Mouse (Mus musculus): ENCODE data around the gene Zfp335.
"Not testable (repeated sequence)": the region's sequence is repeated elsewhere in the genome, so short reads cannot be mapped to it uniquely, and the experiment has no call there.

The Zfp335 gene

GRCm38 (mm10) chr2:164871602-164872303, 39.8 kb downstream of the Zfp335 start:
- no peak for DNase-seq (ENCODE audit: low read depth, low spot score)

- DNase-seq (ENCODE audit: low read depth, low spot score) = no peak
Measured at GRCm38 (mm10) chr2:164868491-164868890, 43.1 kb downstream of the Zfp335 start.

GRCm38 (mm10) chr2:164867566-164867965, 44.0 kb downstream of the Zfp335 start:
- DNase-seq (ENCODE audit: low read depth, low spot score) = no peak

- DNase-seq (ENCODE audit: low read depth, low spot score) = peak; percentile 57
Measured at GRCm38 (mm10) chr2:164866741-164867551, 44.6 kb downstream of the Zfp335 start.

- DNase-seq (ENCODE audit: low read depth, low spot score) = no peak
Measured at GRCm38 (mm10) chr2:164864593-164864992, 47.0 kb downstream of the Zfp335 start.

- not testable (repeated sequence) for DNase-seq (ENCODE audit: low read depth, low spot score)
Measured at GRCm38 (mm10) chr2:164863411-164863810, 48.1 kb downstream of the Zfp335 start.

GRCm38 (mm10) chr2:164862179-164862861, 49.2 kb downstream of the Zfp335 start:
- DNase-seq (ENCODE audit: low read depth, low spot score) = no peak

GRCm38 (mm10) chr2:164861094-164861493, 50.5 kb downstream of the Zfp335 start:
- DNase-seq (ENCODE audit: low read depth, low spot score) = no peak

GRCm38 (mm10) chr2:164859640-164860432, 51.7 kb downstream of the Zfp335 start:
- DNase-seq (ENCODE audit: low read depth, low spot score) = no peak

GRCm38 (mm10) chr2:164859155-164859554, 52.4 kb downstream of the Zfp335 start:
- DNase-seq (ENCODE audit: low read depth, low spot score) = no peak

GRCm38 (mm10) chr2:164857842-164858553, 53.6 kb downstream of the Zfp335 start:
- no peak for DNase-seq (ENCODE audit: low read depth, low spot score)

- DNase-seq (ENCODE audit: low read depth, low spot score) = no peak
Measured at GRCm38 (mm10) chr2:164857101-164857821, 54.3 kb downstream of the Zfp335 start, which contains the start of gene Pltp. Gene Pltp, minus strand, starts transcription at chr2:164857711.

GRCm38 (mm10) chr2:164856309-164857100, 55.1 kb downstream of the Zfp335 start:
- DNase-seq (ENCODE audit: low read depth, low spot score) = no peak

- DNase-seq (ENCODE audit: low read depth, low spot score) = not testable (repeated sequence)
Measured at GRCm38 (mm10) chr2:164855572-164855971, 56.0 kb downstream of the Zfp335 start.

- DNase-seq (ENCODE audit: low read depth, low spot score) = no peak
Measured at GRCm38 (mm10) chr2:164850061-164850460, 61.5 kb downstream of the Zfp335 start.

GRCm38 (mm10) chr2:164845782-164846181, 65.8 kb downstream of the Zfp335 start:
- no peak for DNase-seq (ENCODE audit: low read depth, low spot score)

Data from retina, adult 2 months (tissue).